Mouse (Mus musculus) liver, postnatal 0 days (tissue): Measurements from ENCODE around the gene Prss37. TPM values are rescaled to one million over a fixed set of nuclear protein-coding genes. Genes with fewer than 3 reads are reported as not detected.

ENCODE experiments used
- ATAC-seq: fragments of 200-750 bp; cut with Nextera tagmentation; 2 replicates; pipeline ENCODE4 v1.8.0; 2017; ENCODE audit warnings: mild to moderate bottlenecking, moderate library complexity
- DNase-seq: peaks from one replicate; pipeline ENCODE4 v3.0.0-alpha.2; 2016
- H3K27ac ChIP-seq: fragments of 300-500 bp; sonication (generic); 2 replicates; pipeline ENCODE4 v1.5.1; 2014; ENCODE audit warnings: antibody characterized with exemption, moderate library complexity, mild to moderate bottlenecking, low read depth
- H3K27me3 ChIP-seq: fragments of 300-500 bp; sonication (generic); 2 replicates; pipeline ENCODE4 v1.6.1; 2014; ENCODE audit warnings: low read length, control low read depth, mixed read lengths; ENCODE audit not compliant: insufficient read depth
- H3K36me3 ChIP-seq: fragments of 300-500 bp; sonication (generic); replicated peaks from 2 replicates; pipeline ENCODE4 v1.6.1; 2014; ENCODE audit warnings: mild to moderate bottlenecking, control low read depth, low read length, moderate library complexity, mixed read lengths; ENCODE audit not compliant: insufficient read depth
- H3K4me1 ChIP-seq: fragments of 300-500 bp; sonication (generic); 2 replicates; pipeline ENCODE4 v1.6.1; 2014; ENCODE audit warnings: antibody characterized with exemption, mild to moderate bottlenecking, control low read depth; ENCODE audit not compliant: insufficient read depth
- H3K4me2 ChIP-seq: fragments of 300-500 bp; sonication (generic); 2 replicates; pipeline ENCODE4 v1.6.1; 2014; ENCODE audit warnings: low read depth, mild to moderate bottlenecking, low read length, moderate library complexity, mixed read lengths
- H3K4me3 ChIP-seq: fragments of 300-500 bp; sonication (generic); 2 replicates; pipeline ENCODE4 v1.5.1; 2014; ENCODE audit warnings: low read depth, low read length
- H3K9ac ChIP-seq: fragments of 300-500 bp; sonication (generic); replicated peaks from 2 replicates; pipeline ENCODE4 v1.6.1; 2014; ENCODE audit warnings: mild to moderate bottlenecking, moderate library complexity
- H3K9me3 ChIP-seq: fragments of 300-500 bp; sonication (generic); 2 replicates; pipeline ENCODE4 v1.6.1; 2016; ENCODE audit warnings: mild to moderate bottlenecking, control low read depth, low read length, mixed read lengths
- CTCF ChIP-seq: sonication (generic); IDR thresholded peaks from 2 replicates; pipeline ENCODE4 v1.5.1; 2016; ENCODE audit warnings: antibody characterized with exemption, low read depth
- EP300 ChIP-seq: IDR thresholded peaks from 2 replicates; pipeline ENCODE4 v1.6.1; 2016; ENCODE audit warnings: antibody characterized with exemption, low read depth, mild to moderate bottlenecking
- WGBS: fragments of 180-500 bp; shearing (Covaris S2); extraction: QIAGEN DNeasy Blood & Tissue Kit; methylation state at CpG from one replicate; pipeline ENCODE4 v1.1.7; 2014; ENCODE audit not compliant: insufficient replicate concordance; 5-methylcytosine and 5-hydroxymethylcytosine counted together
- polyA plus RNA-seq: library from polyadenylated mRNA; unstranded; fragments of >200 nt; fragmentation: Nextera tagmentation; extraction: Ambion mirVana; gene quantifications from 2 replicates; pipeline ENCODE4 v1.2.1, GENCODE M21; 2015

Gene Prss37
- polyA plus RNA-seq, result not detected in 2 replicates

- no peak within 1 kb of the TSS for H3K27ac ChIP-seq
- H3K9ac ChIP-seq, result no peak within 1 kb of the TSS
- H3K4me2 ChIP-seq, result no peak within 1 kb of the TSS
- H3K4me1 ChIP-seq, result no peaks in the 10 kb centered on the region
- no peak for TF ChIP-seq EP300
- no peak for TF ChIP-seq CTCF
- no peaks in the 10 kb centered on the region for H3K27me3 ChIP-seq
- H3K36me3 ChIP-seq, result no peaks in the 10 kb centered on the region
- ATAC-seq (no peak), DNase-seq (no peak)
- H3K4me3 ChIP-seq, result no peak within 1 kb of the TSS
- 76% methylated on average over 1 of the region's 1 CpGs for WGBS
- no peaks in the 10 kb centered on the region for H3K9me3 ChIP-seq
These were observed at the start of gene Prss37 for GRCm38 (mm10) chr6:40519408-40519807. Prss37 (minus strand) TSS chr6:40519508.

GRCm38 (mm10) chr6:40554950-40555349 lies 35.6 kb upstream of the Prss37 start, which contains the start of gene Olfr461:
Olfr461 (minus strand) TSS chr6:40555050.
- Histone ChIP-seq H3K4me3 (no peak within 1 kb of the TSS), H3K9ac (no peak within 1 kb of the TSS), H3K9me3 (no peaks in the 10 kb centered on the region), H3K4me2 (no peak within 1 kb of the TSS), H3K27me3 (no peaks in the 10 kb centered on the region), H3K27ac (no peak within 1 kb of the TSS), H3K36me3 (no peaks in the 10 kb centered on the region), H3K4me1 (no peaks in the 10 kb centered on the region)
- TF ChIP-seq EP300 (no peak), CTCF (no peak)
- DNase-seq, result no peak
- 72% methylated on average over 2 of the region's 2 CpGs for WGBS
- ATAC-seq, result no peak

GRCm38 (mm10) chr6:40544690-40545089 lies 25.4 kb upstream of the Prss37 start:
- ATAC-seq, result no peak
- H3K4me1 ChIP-seq, result no peaks in the 10 kb centered on the region
- TF ChIP-seq EP300, result no peak
- TF ChIP-seq CTCF, result no peak
- H3K4me3 ChIP-seq, result no peak overlapping the region
- no peaks in the 10 kb centered on the region for H3K9me3 ChIP-seq
- H3K27ac ChIP-seq, result no peak overlapping the region
- DNase-seq, result no peak
- H3K4me2 ChIP-seq, result no peak overlapping the region
- no peaks in the 10 kb centered on the region for H3K27me3 ChIP-seq
- no peak overlapping the region for H3K9ac ChIP-seq
- no peaks in the 10 kb centered on the region for H3K36me3 ChIP-seq
- WGBS, result 68% methylated on average over 10 of the region's 10 CpGs

- H3K27me3 ChIP-seq, result no peaks in the 10 kb centered on the region
- 77% methylated on average over 3 of the region's 3 CpGs for WGBS
- TF ChIP-seq EP300 (no peak), CTCF (no peak)
- H3K9ac ChIP-seq, result no peak within 1 kb of the TSS
- no peak within 1 kb of the TSS for H3K27ac ChIP-seq
- H3K4me1 ChIP-seq, result no peaks in the 10 kb centered on the region
- no peak within 1 kb of the TSS for H3K4me3 ChIP-seq
- ATAC-seq (no peak), DNase-seq (no peak)
- no peaks in the 10 kb centered on the region for H3K36me3 ChIP-seq
- H3K4me2 ChIP-seq, result no peak within 1 kb of the TSS
- no peaks in the 10 kb centered on the region for H3K9me3 ChIP-seq
These were observed 26.1 kb downstream of the Prss37 start, which contains the start of gene Tas2r108 for GRCm38 (mm10) chr6:40493229-40493628. Tas2r108 (plus strand) TSS chr6:40493529.

GRCm38 (mm10) chr6:40490933-40491332 lies 28.4 kb downstream of the Prss37 start, which contains the start of gene Tas2r137:
Tas2r137 (plus strand) TSS chr6:40491233.
- H3K36me3 ChIP-seq, result 0 out of 2 replicates have a peak, but pooled peaks cover 2% of the 10 kb centered on the region
- H3K4me1 ChIP-seq, result no peaks in the 10 kb centered on the region
- no peaks in the 10 kb centered on the region for H3K9me3 ChIP-seq
- no peaks in the 10 kb centered on the region for H3K27me3 ChIP-seq
- H3K27ac ChIP-seq, result no peak within 1 kb of the TSS
- no peak for TF ChIP-seq EP300
- no peak for TF ChIP-seq CTCF
- no peak within 1 kb of the TSS for H3K4me3 ChIP-seq
- ATAC-seq, result no peak
- no peak within 1 kb of the TSS for H3K4me2 ChIP-seq
- DNase-seq, result no peak
- H3K9ac ChIP-seq, result no peak within 1 kb of the TSS

GRCm38 (mm10) chr6:40482318-40482717 lies 37.0 kb downstream of the Prss37 start:
- Histone ChIP-seq H3K9me3 (no peaks in the 10 kb centered on the region), H3K4me2 (no peak overlapping the region), H3K36me3 (peaks cover 44% of the 10 kb centered on the region), H3K27ac (no peak overlapping the region), H3K9ac (no peak overlapping the region), H3K4me1 (no peaks in the 10 kb centered on the region), H3K4me3 (no peak overlapping the region), H3K27me3 (no peaks in the 10 kb centered on the region)
- TF ChIP-seq EP300, result no peak
- TF ChIP-seq CTCF, result no peak
- no peak for DNase-seq
- no peak for ATAC-seq
- WGBS, result 91% methylated on average over 5 of the region's 5 CpGs

- TF ChIP-seq CTCF, result peak; percentile 38; the same call in 1 of the 2 replicates
- no peak for TF ChIP-seq EP300
- H3K36me3 ChIP-seq, result peaks cover 63% of the 10 kb centered on the region
These were observed 39.6 kb downstream of the Prss37 start for GRCm38 (mm10) chr6:40479705-40480104.

More at GRCm38 (mm10) chr6:40479705-40480104, 39.6 kb downstream of the Prss37 start:
- H3K9me3 ChIP-seq, result no peaks in the 10 kb centered on the region
- no peak overlapping the region for H3K27ac ChIP-seq
- no peak overlapping the region for H3K4me2 ChIP-seq
- no peaks in the 10 kb centered on the region for H3K27me3 ChIP-seq
- WGBS, result 71% methylated on average over 1 of the region's 1 CpGs
- no peak overlapping the region for H3K9ac ChIP-seq
- ATAC-seq (no peak), DNase-seq (no peak)
- no peak overlapping the region for H3K4me3 ChIP-seq
- H3K4me1 ChIP-seq, result no peaks in the 10 kb centered on the region
